Mouse (Mus musculus): ENCODE results near the gene Egln3.

The Egln3 gene

GRCm38 (mm10) chr12:54202765-54203655, 650 bp downstream of the Egln3 start:
- no peak for DNase-seq (ENCODE audit: low read depth, low spot score)

- peak; percentile 59 for DNase-seq (ENCODE audit: low read depth, low spot score)
Observed at GRCm38 (mm10) chr12:54202276-54202675, 1.4 kb downstream of the Egln3 start.

GRCm38 (mm10) chr12:54200856-54201255, 2.8 kb downstream of the Egln3 start:
- DNase-seq (ENCODE audit: low read depth, low spot score), result no peak

DNA sequence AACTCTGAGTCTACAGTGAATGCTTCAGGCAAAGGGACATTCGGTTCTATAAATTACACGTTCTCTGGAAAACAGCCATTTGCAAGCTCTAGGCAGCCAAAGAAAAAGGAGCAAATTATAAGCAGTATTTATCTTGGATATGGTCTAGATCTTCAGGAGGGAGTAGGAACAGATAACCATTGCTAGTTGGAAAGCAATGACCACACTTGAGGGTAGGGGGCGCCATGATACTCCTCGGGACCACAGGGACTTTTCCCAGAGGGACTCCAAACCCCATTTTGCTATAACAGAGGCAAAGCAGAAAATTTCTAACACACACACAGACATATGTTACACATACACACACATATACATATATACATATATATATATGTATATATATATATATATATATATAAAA, 3.5 kb downstream of the Egln3 start:
- peak; percentile 57 for DNase-seq (ENCODE audit: low read depth, low spot score)

- no peak for DNase-seq (ENCODE audit: low read depth, low spot score)
Observed at GRCm38 (mm10) chr12:54198282-54198918, 5.3 kb downstream of the Egln3 start.

GRCm38 (mm10) chr12:54197849-54198248, 5.8 kb downstream of the Egln3 start:
- no peak for DNase-seq (ENCODE audit: low read depth, low spot score)

DNA sequence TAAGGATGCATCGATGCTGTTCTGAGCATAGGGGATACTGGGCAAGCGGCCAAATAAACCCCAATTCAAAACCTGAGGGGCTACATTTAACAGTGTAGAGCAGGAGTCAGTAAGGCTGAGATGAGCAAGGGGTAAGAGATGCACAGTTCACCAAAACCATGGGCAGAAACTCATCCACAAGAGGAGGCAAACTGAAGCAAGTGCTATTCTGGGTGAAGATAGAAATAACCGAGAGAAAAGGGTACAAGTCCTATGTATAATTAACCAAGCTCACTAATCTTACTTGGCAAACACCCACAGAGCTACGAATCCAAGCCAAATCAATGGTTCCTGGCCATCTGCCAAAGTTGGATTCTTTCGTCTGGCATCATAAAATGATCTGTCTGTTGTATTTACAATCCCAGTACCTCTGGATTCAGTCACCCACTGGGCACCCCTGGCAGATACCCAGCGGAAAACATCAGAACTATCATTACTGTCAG, 6.3 kb downstream of the Egln3 start:
- no peak for DNase-seq (ENCODE audit: low read depth, low spot score)

DNA sequence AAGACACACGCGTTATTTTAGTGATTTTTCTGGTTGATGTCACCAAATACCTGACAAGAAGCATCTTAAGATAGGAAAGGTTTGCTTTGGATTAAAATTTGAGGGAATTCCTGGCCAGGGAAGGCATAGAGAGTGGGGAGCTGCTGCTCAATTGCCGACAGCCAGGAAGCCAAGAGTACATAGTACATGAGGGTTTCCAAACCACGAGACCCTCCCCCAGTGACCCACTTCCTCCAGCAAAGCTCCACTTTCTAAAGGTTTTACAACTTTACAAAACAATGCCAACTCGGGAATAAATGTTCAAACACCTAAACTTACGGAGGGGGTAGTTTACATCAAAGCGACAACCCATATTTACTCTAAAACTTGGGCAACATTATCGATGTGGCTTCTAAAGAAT, 6.8 kb downstream of the Egln3 start:
- DNase-seq (ENCODE audit: low read depth, low spot score), result no peak

DNA sequence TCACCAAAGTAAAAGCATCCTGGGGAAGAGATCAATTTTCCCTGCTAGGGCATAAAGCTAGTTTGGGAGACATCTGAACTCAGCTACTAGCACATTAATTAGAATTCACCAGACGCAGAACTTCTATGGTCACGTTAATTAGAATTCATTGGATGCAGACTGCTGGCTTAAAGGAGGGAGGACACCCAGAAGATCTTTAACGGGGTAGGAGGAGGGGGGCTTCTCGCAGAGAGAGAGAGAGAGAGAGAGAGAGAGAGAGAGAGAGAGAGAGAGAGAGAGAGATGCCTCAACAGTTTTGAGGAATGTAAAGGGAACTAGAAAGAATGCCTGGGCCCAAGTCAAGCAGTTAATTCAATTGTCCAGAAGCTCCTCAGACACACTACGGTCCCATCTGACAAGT, 9.5 kb downstream of the Egln3 start:
- no peak for DNase-seq (ENCODE audit: low read depth, low spot score)

DNA sequence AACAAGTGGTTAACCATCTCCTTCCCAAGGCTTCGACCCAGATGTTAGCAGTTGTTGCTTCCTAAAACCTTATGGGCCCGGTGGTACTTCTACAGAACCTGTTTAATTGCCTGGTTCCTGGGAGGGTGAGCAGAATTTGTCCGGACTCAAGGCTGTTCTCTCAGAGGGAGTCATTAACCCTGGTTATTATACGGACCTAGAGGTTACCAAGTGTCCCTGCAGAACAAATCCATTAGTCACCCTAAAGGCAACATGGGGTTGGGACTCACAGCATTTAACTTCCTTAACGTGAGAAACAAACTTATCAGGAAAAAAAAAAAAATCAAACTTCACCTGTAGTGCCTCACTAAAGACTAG, 11.4 kb downstream of the Egln3 start:
- DNase-seq (ENCODE audit: low read depth, low spot score), result no peak

DNA sequence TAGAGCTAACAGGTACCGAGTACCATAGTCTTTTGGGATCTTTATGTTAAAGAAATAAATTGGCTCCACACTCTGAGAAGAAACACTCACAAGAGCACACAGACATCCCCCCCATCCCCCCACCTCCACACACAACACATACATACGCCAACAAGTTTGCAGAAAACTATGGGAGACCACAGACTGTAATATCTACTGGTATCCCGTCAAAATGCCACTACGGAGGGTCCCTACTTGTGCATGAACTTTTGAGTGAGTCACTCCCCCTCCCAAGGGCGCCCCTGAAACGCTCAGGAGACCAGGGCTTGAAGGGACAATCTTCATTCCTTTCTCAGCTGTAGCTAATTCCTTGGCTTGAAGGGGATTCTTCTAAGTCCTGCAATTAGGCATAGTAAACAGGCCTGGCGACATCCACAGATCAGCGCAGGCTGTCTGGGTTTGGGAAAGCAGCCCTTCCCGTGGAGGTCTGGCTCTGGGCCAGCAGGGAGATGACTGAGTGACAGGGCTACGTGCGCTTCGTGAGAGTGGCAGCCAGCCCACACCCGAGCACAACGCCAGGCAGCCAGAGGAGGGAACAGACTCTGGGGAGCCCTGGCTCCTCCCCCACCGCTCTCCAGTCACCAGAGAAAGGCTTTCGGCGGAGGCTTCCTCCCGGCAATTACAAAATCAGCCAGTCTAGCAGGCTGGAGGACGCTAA, 11.9 kb downstream of the Egln3 start:
- DNase-seq (ENCODE audit: low read depth, low spot score), result peak; percentile 90

- peak; percentile 31 for DNase-seq (ENCODE audit: low read depth, low spot score)
Observed at GRCm38 (mm10) chr12:54191181-54191580, 12.5 kb downstream of the Egln3 start.

GRCm38 (mm10) chr12:54187812-54188600, 15.7 kb downstream of the Egln3 start:
- DNase-seq (ENCODE audit: low read depth, low spot score), result no peak

DNA sequence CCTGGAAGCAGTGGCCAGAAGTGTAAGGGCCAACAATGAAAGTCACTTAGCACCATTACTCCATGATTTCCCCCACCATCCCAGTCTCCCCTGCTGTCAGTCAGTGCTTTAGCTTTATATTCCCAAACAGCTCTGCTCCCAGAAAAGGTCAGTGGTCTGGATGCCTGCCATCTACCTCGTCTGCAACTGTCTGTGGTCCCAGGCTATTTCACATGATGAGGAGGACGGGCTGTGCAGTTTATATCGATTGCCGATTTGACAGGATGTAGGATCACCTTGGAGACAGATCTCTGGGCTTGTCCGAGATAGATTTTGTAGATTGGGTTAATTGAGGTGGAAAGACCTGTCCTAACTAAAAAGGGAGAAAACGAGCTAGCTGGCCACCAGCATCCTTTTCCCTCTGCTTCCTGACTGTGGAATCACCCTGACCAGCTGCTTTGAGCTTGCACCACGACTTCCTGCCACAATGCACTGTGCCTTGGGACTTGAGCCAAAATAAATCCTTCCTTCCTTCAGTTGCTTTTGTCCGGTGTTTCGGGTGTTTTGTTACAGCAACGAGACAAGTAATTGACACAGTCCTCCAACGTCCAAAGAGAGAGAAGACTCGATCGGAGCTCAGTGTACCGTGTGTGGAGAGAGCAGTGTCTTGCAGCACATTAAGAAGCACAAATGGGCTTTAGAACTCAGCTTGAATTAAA, 16.6 kb downstream of the Egln3 start:
- DNase-seq (ENCODE audit: low read depth, low spot score), result no peak

DNA sequence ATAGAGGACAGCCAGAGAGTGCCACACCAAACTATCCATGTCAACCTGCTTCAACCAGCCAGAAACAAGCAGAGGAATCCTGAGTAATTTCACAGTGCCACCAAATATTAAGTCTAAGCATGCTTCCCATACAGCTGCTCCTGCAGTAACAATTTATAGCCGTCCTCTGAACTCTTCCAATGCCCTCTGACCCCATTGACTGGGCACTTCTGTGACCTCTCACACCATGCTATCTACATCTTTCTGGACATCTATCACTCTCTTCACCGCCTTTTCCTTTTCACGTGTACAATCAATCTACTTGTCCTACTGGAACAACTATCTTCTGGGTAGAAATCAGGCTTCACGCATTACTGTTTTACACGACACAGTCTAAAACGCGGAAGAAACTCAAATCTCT, 19.4 kb downstream of the Egln3 start:
- no peak for DNase-seq (ENCODE audit: low read depth, low spot score)

DNA sequence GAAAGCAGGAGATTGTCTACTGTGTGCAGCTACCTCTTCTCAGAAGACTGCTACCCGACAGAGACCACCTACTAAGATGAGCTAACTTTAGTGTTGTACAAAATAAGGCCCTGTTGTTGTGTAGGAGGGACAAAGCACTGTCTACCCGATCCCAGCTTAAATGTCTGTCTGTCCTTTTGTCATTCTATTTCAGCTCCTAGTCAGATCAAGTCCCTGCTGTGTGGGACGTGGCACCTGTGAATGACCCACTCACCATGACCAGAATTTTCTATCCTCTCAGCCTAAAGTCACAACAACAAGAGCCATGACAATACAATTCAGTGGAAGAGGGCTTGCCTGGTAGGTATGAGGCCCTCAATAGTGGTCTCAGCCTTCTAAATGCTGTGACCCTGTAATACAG, 25.3 kb downstream of the Egln3 start:
- DNase-seq (ENCODE audit: low read depth, low spot score), result peak; percentile 87

- DNase-seq (ENCODE audit: low read depth, low spot score), result no peak
Observed at GRCm38 (mm10) chr12:54168786-54169185, 34.9 kb downstream of the Egln3 start.

GRCm38 (mm10) chr12:54167737-54168136, 35.9 kb downstream of the Egln3 start:
- DNase-seq (ENCODE audit: low read depth, low spot score), result peak; percentile 57

DNA sequence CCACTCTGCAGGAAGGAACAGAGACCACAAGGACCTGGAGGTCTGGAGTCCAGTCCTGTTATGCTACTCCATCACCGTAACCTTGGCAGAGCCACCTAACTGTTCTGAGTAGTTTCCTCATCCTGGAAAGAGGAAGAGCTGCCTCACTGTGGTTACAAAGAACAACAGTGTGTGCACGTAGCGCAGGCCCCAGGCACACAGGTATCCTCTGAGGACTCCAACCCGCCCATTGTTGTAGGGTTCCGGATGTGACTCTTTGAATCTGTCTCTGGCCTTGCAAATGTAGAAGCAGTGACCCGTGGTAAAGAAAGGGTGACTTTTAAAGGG, 39.0 kb downstream of the Egln3 start:
- DNase-seq (ENCODE audit: low read depth, low spot score), result peak; percentile 59

- no peak for DNase-seq (ENCODE audit: low read depth, low spot score)
Observed at GRCm38 (mm10) chr12:54164040-54164723, 39.5 kb downstream of the Egln3 start.

DNA sequence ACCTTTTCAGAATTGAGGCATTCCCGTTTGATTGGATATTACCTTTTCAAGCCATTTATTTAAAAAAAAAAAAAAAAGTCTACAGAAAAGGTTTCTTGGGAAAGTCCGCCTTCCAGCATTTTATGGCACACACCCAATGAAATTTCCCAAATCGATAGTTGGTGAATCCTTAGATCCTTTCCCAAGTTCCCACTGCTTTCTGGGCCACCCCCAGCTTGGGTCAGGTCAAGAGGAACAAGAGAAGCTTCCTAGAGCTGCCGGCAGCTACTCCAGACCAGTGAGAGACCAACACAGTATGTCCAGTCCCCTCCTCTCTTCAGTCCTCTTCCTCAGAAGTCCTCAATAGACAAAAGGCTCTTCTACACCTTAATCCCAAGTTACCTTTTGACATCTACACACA, 40.5 kb downstream of the Egln3 start:
- no peak for DNase-seq (ENCODE audit: low read depth, low spot score)
